Mouse (Mus musculus) testis, postnatal 10 days (tissue): ENCODE measurements around the gene Aaed1.
A peak's percentile ranks its signal among the peaks of the same experiment; 100 is the strongest.

Experiments used
- DNase-seq: peaks from one replicate; pipeline ENCODE4 v3.0.0; 2021; ENCODE audit warnings: low spot score

Aaed1 gene

GRCm38 (mm10) chr13:64248775-64249524, 63.6 kb downstream of the Aaed1 start:
- DNase-seq: peak; percentile 96

- DNase-seq: peak; percentile 74
Measured at GRCm38 (mm10) chr13:64248161-64248774, 64.2 kb downstream of the Aaed1 start.

DNA sequence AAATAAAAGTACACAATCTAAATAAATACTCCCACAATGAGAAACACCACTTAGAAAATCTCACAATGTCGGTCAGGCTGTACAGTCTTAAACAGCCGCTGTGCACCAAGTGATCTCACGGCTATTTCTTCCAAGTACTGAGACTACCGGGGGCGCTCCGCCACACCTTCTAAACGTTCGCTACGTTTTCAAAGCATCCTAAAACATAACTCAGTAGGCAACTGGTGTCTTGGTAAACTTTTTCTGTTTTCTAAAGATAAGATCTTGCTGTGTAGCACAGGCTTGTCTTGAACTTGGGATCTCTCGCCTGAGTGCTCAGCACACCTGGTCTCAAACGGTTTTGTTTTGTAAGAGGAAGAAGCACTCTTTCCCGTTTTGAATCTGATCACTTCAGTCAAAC, 66.4 kb downstream of the Aaed1 start:
- no peak for DNase-seq

DNA sequence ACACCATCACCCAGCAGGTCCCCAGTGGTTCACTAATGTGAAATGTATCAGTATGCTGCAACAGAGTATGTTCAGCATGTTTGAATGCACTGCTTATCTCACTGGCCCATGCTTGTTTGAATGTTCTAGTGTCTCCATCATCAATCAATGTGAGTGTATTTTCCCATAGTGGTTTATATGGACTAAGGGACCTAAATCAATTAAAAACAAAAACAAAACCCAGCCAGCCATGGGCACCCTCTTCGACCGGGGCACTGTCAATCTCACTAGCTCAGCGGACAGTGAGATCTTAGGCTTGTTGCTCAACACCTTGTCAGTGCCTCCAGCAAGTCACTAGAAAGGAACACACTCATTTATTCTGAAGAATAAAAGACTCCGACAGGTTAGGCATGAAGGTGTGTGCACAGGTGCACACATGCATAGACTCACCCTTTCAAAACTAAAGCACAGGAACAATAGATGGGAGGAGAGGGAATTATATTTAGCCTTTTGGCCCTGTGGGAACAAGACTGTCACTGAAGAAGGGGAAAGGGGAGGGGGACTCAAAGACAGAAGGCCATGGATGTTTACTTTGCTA, 67.7 kb downstream of the Aaed1 start:
- DNase-seq: no peak

DNA sequence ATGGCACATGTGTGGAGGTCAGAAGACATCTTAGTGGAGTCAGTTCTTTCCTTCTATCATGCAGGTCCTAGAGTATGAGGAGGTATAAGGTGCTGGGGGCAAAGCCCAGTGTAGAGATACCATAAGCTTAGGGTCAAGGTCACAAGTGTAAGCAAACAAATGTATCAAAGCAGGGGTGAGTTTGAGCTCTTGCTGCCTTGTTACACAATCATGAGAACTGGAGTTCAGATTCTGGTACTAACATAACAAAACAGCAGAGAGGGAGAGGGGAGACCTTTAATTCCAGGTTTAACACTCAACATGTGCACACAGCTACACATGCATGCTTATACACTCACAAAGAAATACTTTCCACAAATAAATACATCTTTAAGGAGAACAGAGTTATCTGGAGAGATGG, 69.8 kb downstream of the Aaed1 start:
- no peak for DNase-seq

GRCm38 (mm10) chr13:64240626-64241025, 71.9 kb downstream of the Aaed1 start:
- no peak for DNase-seq

GRCm38 (mm10) chr13:64237681-64238157, 74.8 kb downstream of the Aaed1 start:
- no peak for DNase-seq

DNA sequence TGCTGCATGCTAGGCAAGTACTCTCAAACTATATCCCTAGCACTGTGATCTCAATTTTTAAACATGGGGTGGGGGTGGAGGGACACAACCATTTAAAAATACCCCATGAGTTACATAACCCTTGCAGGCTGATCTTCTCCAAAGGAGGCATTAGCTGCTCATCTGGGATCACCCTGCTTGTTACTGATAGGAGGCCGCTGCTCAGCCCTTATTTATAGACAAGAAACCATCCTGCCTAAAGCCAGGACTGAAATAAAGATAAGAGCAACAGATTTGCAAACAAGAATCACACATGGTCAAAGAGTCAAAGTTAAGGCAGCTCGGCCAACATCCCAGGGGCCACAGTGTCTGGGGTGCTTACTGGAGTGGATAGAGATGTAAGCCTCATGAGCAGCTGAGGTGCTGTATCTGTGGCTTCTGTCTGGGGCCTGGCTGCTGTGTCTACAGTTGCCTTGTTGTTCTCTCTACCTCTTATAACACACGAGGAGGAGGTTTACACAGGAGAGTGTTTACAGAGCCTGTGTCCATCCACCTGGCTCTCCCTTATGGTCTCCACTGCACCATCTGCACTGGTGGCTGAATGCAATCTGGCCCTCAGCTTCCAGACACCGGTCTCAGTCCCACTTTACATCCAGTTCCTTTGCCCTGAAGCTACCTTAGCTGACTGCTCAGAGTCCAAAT, 75.4 kb downstream of the Aaed1 start:
- DNase-seq: no peak

- DNase-seq: no peak
Measured at GRCm38 (mm10) chr13:64235777-64236176, 76.7 kb downstream of the Aaed1 start.

DNA sequence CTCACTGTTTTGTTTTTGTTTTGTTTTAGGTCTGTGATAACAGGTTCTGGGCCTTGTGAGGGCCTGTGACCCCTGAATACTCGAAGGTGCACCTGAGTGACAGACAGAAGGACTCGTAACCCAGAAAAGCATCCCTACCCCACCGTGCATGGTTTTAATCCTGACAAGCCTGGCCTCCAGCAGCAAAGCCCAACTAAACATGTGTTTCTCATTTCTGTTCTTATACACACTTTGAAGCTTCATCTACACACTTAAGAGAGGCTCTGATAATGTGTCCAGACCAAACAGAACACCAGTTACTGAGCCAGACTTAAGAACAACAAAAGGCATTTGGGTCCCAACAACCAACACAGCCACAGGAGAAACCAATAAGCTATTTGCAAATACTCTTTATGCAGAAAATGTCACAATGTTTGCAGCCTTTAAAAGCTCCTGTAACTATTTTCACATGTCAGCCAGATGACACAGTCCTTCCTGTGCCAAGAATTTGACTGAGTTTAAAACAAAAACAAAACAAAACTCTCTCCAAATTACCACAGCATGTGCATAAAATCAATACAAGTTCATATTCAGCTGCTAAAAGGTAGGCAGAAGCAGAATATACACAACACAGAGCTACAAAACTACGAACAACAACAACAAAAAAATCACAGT, 77.3 kb downstream of the Aaed1 start:
- DNase-seq: no peak

DNA sequence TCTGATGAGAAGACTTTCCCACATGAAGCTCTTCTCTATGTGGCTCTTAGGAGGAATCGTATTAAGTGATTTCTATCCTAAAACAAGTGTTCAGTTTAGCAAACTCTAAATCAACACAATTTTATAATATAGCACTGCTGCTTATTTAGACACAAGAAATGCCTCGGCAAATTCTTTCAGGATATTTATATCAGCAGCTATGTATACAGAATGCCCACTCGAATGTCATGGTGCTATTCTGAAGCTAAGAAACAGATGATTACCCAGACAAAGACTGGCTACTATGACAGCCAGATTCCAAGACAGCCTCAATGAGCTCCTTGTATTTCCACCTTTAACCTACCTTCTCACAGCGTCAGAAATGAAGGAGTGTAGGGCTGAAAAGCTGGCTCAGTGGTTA, 79.4 kb downstream of the Aaed1 start:
- DNase-seq: no peak

GRCm38 (mm10) chr13:64226725-64227124, 85.8 kb downstream of the Aaed1 start:
- no peak for DNase-seq

- no peak for DNase-seq
Measured at GRCm38 (mm10) chr13:64225738-64226137, 86.8 kb downstream of the Aaed1 start.
